Mouse (Mus musculus) forebrain, embryonic 16.5 days (tissue): ENCODE data around the gene Mcu. TPM values are rescaled to one million over a fixed set of nuclear protein-coding genes. Genes with fewer than 3 reads are reported as not detected.
A peak's percentile ranks its signal among the peaks of the same experiment; 100 is the strongest.

Source experiments
- ATAC-seq: fragments of 200-750 bp; cut with Nextera tagmentation; 2 replicates; pipeline ENCODE4 v1.8.0; 2017; ENCODE audit warnings: mild to moderate bottlenecking, moderate library complexity
- H3K27ac ChIP-seq: fragments of 300-500 bp; sonication (generic); 2 replicates; pipeline ENCODE4 v1.5.1; 2014; ENCODE audit warnings: low read length, control low read depth
- H3K27me3 ChIP-seq: fragments of 300-500 bp; sonication (generic); replicated peaks from 2 replicates; pipeline ENCODE4 v1.6.1; 2014; ENCODE audit warnings: low read length; ENCODE audit not compliant: control insufficient read depth, insufficient read depth
- H3K36me3 ChIP-seq: fragments of 300-500 bp; sonication (generic); 2 replicates; pipeline ENCODE4 v1.6.1; 2014; ENCODE audit not compliant: control insufficient read depth, insufficient read depth
- H3K4me1 ChIP-seq: fragments of 300-500 bp; sonication (generic); replicated peaks from 2 replicates; pipeline ENCODE4 v1.6.1; 2014; ENCODE audit warnings: low read length; ENCODE audit not compliant: control insufficient read depth, insufficient read depth
- H3K4me2 ChIP-seq: fragments of 300-500 bp; sonication (generic); 2 replicates; pipeline ENCODE4 v1.6.1; 2014; ENCODE audit warnings: mild to moderate bottlenecking, low read length, control low read depth
- H3K4me3 ChIP-seq: fragments of 300-500 bp; sonication (generic); replicated peaks from 2 replicates; pipeline ENCODE4 v1.5.1; 2014; ENCODE audit warnings: mild to moderate bottlenecking, low read length, control low read depth
- H3K9ac ChIP-seq: fragments of 300-500 bp; sonication (generic); replicated peaks from 2 replicates; pipeline ENCODE4 v1.6.1; 2014; ENCODE audit warnings: low read depth, low read length, control low read depth
- H3K9me3 ChIP-seq: fragments of 300-500 bp; sonication (generic); 2 replicates; pipeline ENCODE4 v1.6.1; 2016; ENCODE audit warnings: low read length; ENCODE audit not compliant: control insufficient read depth
- WGBS: fragments of 180-500 bp; shearing (Covaris S2); extraction: QIAGEN DNeasy Blood & Tissue Kit; methylation state at CpG from one replicate; pipeline ENCODE4 v1.1.7; 2014; 5-methylcytosine and 5-hydroxymethylcytosine counted together
- polyA plus RNA-seq: library from polyadenylated mRNA; unstranded; fragments of >200 nt; fragmentation: Nextera tagmentation; extraction: Ambion mirVana; gene quantifications from 2 replicates; pipeline ENCODE4 v1.2.1, GENCODE M21; 2015

The Mcu gene
- polyA plus RNA-seq, 1 experiment from 2014 or later: 27.3 TPM

DNA sequence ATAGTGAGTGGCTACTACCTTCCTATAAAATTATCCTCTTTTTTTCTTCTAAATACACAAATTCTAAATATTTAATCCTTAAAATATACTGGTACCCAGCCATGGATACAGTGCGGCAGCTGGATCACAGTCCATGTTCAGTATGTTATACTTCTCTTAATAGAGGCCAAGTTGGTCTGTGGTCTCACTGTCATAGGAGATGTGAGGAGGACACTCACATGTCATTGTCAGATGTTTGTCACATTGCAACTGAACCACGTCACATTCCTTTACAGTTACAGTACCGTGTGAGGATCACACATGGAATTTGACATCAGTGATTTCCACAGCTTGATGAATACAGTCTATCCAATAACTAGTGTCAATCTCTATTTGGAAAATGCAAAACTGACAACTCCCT, 36.8 kb downstream of the Mcu start:
- Histone ChIP-seq H3K9me3 (no peaks in the 10 kb centered on the region), H3K27me3 (no peaks in the 10 kb centered on the region), H3K4me2 (no peak overlapping the region), H3K9ac (no peak overlapping the region), H3K36me3 (no peaks in the 10 kb centered on the region), H3K27ac (no peak overlapping the region), H3K4me1 (no peaks in the 10 kb centered on the region), H3K4me3 (no peak overlapping the region)
- WGBS: 92% methylated on average over 3 of the region's 3 CpGs
- ATAC-seq: no peak

- H3K9me3 ChIP-seq: no peaks in the 10 kb centered on the region
- no peak for ATAC-seq
- no peak overlapping the region for H3K4me2 ChIP-seq
- no peaks in the 10 kb centered on the region for H3K36me3 ChIP-seq
- WGBS: 76% methylated on average over 12 of the region's 12 CpGs
- H3K27me3 ChIP-seq: no peaks in the 10 kb centered on the region
- no peak overlapping the region for H3K4me3 ChIP-seq
- H3K27ac ChIP-seq: no peak overlapping the region
- no peaks in the 10 kb centered on the region for H3K4me1 ChIP-seq
- no peak overlapping the region for H3K9ac ChIP-seq
Observed at GRCm38 (mm10) chr10:59577871-59578801, 38.4 kb downstream of the Mcu start.

GRCm38 (mm10) chr10:59576305-59576704, 40.2 kb downstream of the Mcu start:
- H3K9me3 ChIP-seq: peaks cover 3% of the 10 kb centered on the region
- no peak overlapping the region for H3K4me2 ChIP-seq
- WGBS: 48% methylated on average over 5 of the region's 5 CpGs
- H3K27me3 ChIP-seq: no peaks in the 10 kb centered on the region
- H3K36me3 ChIP-seq: no peaks in the 10 kb centered on the region
- H3K4me3 ChIP-seq: no peak overlapping the region
- no peak for ATAC-seq
- no peak overlapping the region for H3K27ac ChIP-seq
- H3K4me1 ChIP-seq: no peaks in the 10 kb centered on the region
- no peak overlapping the region for H3K9ac ChIP-seq

GRCm38 (mm10) chr10:59571964-59572363, 44.5 kb downstream of the Mcu start:
- Histone ChIP-seq H3K4me1 (no peaks in the 10 kb centered on the region), H3K9ac (no peak overlapping the region), H3K27ac (no peak overlapping the region), H3K4me3 (no peak overlapping the region), H3K9me3 (peaks cover 3% of the 10 kb centered on the region), H3K4me2 (no peak overlapping the region), H3K36me3 (no peaks in the 10 kb centered on the region), H3K27me3 (no peaks in the 10 kb centered on the region)
- no peak for ATAC-seq
- WGBS: 92% methylated on average over 5 of the region's 5 CpGs

GRCm38 (mm10) chr10:59571273-59571672, 45.2 kb downstream of the Mcu start:
- 98% methylated on average over 4 of the region's 4 CpGs for WGBS
- H3K27me3 ChIP-seq: no peaks in the 10 kb centered on the region
- no peak overlapping the region for H3K4me2 ChIP-seq
- ATAC-seq: no peak
- no peak overlapping the region for H3K4me3 ChIP-seq
- no peaks in the 10 kb centered on the region for H3K4me1 ChIP-seq
- peaks cover 3% of the 10 kb centered on the region for H3K9me3 ChIP-seq
- H3K36me3 ChIP-seq: no peaks in the 10 kb centered on the region
- no peak overlapping the region for H3K9ac ChIP-seq
- no peak overlapping the region for H3K27ac ChIP-seq

- Histone ChIP-seq H3K4me2 (no peak overlapping the region), H3K36me3 (no peaks in the 10 kb centered on the region), H3K27me3 (no peaks in the 10 kb centered on the region), H3K4me1 (no peaks in the 10 kb centered on the region), H3K27ac (no peak overlapping the region), H3K4me3 (no peak overlapping the region), H3K9me3 (peaks cover 3% of the 10 kb centered on the region), H3K9ac (no peak overlapping the region)
- WGBS: 86% methylated on average over 2 of the region's 2 CpGs
- ATAC-seq: no peak
Observed at GRCm38 (mm10) chr10:59570780-59571179, 45.7 kb downstream of the Mcu start.

- 89% methylated on average over 6 of the region's 6 CpGs for WGBS
- H3K4me3 ChIP-seq: no peak overlapping the region
- no peak overlapping the region for H3K27ac ChIP-seq
- H3K36me3 ChIP-seq: no peaks in the 10 kb centered on the region
- ATAC-seq: no peak
- H3K4me1 ChIP-seq: no peaks in the 10 kb centered on the region
- no peaks in the 10 kb centered on the region for H3K27me3 ChIP-seq
- peaks cover 3% of the 10 kb centered on the region for H3K9me3 ChIP-seq
- no peak overlapping the region for H3K9ac ChIP-seq
- H3K4me2 ChIP-seq: no peak overlapping the region
Observed at GRCm38 (mm10) chr10:59570360-59570759, 46.1 kb downstream of the Mcu start.

DNA sequence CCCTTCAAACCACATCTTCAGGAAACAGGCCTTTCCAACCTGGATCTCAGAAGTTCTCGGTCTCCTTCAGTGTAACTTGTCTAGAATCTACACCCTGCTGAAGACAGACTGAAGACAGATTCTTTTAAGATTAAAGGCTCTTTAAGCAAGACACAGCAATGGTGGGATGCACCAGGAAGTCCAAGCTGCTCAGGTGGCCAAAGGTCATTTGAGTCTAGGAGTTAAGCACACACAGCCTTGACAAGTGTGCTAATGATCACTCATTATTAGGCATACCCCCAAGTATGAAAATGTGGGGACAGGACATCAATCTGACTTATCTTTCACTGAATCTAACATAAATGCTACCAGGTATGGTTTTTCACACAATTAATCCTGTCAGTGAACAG, 47.0 kb downstream of the Mcu start:
- Histone ChIP-seq H3K9ac (no peak overlapping the region), H3K4me2 (no peak overlapping the region), H3K9me3 (peaks cover 3% of the 10 kb centered on the region), H3K4me3 (no peak overlapping the region), H3K27me3 (no peaks in the 10 kb centered on the region), H3K36me3 (no peaks in the 10 kb centered on the region), H3K4me1 (no peaks in the 10 kb centered on the region), H3K27ac (no peak overlapping the region)
- no peak for ATAC-seq
- WGBS: 65% methylated on average over 1 of the region's 1 CpGs

DNA sequence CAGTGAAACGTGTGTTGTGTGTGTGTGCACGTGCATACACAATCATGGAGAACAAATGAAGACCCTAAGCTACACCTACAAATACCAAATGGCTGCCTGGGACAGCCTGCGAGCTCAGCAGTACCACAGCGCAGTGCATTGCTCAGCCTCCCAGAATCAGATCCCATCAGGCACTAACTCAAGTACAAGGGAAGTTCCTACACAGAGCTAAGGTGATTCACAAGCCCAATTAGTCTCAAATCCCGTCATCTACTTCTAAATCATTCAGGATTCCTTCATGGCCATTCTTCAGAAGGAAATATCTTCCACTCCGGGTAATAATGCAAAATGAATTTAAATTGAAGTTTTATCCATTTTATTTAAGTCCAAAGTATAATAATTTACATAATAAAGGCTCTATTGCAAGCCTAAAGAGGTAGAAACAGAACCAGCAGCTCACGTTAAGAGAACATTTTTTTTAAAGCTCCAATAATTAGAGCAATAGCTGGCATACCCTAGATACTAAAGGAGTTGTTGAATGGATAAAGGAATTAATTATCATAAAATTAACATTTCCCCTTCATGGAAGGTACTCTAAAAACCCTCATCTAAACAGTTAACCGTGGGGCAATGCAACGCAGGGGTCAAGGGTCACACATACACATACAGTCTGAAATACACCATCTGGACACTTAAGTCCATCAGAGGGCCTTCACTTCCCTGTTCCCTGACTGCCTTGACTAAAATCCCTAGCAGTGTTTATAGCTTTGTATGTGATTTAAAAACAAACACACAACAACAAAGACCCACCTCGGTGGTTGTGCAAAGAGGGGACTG, 47.6 kb downstream of the Mcu start:
- Histone ChIP-seq H3K9ac (no peak overlapping the region), H3K9me3 (peaks cover 3% of the 10 kb centered on the region), H3K4me3 (no peak overlapping the region), H3K4me1 (no peaks in the 10 kb centered on the region), H3K27ac (no peak overlapping the region), H3K4me2 (no peak overlapping the region), H3K27me3 (no peaks in the 10 kb centered on the region), H3K36me3 (no peaks in the 10 kb centered on the region)
- WGBS: 22% methylated on average over 10 of the region's 10 CpGs
- peak; percentile 58 for ATAC-seq
